Comparison of ENCODE assay signal across 14 mouse cellular contexts in the genomic region with DNA sequence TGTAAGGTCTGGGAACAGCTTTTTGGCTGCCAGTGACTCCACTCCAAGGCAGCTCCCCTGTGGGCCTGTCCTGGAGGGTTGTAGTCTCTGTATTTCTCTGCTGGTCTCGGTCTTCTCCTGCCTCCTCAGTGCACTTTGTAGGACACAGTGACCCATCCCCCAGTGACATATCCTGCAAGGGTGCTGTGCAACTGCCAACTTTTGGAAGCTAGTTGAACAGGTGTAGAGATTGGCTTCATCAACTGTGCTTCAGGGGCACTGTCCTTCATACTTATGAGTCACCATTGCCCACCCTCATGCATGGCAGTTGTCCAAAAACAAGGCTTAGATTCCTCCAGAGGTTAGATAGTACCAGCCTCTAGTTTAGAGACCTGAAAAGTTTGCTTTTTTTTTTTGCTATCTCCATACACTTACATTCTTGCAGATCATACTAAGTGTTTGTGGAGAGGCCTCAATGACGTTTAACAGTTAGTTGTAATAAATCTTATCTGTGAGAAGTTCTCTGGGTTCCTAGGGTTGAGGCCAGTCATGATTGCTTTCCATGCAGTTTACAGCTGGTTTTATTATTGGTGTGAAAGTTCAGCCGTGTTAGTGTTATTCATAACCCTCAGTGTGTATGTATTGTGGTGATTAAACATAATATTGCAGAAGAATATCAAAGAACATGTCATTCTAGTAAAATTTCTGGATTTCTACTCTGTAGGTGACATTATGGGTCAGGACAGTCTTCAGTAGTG. TPM values are rescaled to one million over a fixed set of nuclear protein-coding genes. Genes with fewer than 3 reads are reported as not detected.
DNase-seq lines count a peak whose midpoint lies in the region; ATAC-seq and TF ChIP-seq lines count a peak whose summit lies in the region.
"Had no signal": no experiment of that assay in that cellular context is flagged by ENCODE, and none has a peak within 500 bp of the region (broad histone marks: within the 10 kb centered on the region; RNA-seq: fewer than 3 reads in every experiment).

No protein-coding gene starts in this region.

- H3K27ac ChIP-seq in layer of hippocampus, adult 2 months = peak overlapping the region; percentile 36; the same call in 1 of the 2 replicates
- no peak overlapping the region for H3K27ac ChIP-seq in MEL (ENCODE audit: control insufficient read depth, low read depth, low read length)
- no peak overlapping the region for H3K27ac ChIP-seq in intestine, embryonic 15.5 days
- H3K27ac ChIP-seq: hindbrain, postnatal 0 days; limb, embryonic 12.5 days had no signal

- no peaks in the 10 kb centered on the region for H3K9me3 ChIP-seq in MEL (replicated peaks; ENCODE audit: insufficient read depth, low read length)
- no peaks in the 10 kb centered on the region for H3K9me3 ChIP-seq in intestine, embryonic 15.5 days
- H3K9me3 ChIP-seq: limb, embryonic 12.5 days had no signal

- no peak for TF ChIP-seq POLR2A in MEL (IDR thresholded peaks at IDR 0.05; ENCODE audit: control insufficient read depth in 1 of 2, insufficient read depth in 1 of 2, low read depth in 1 of 2, low read length in 2 of 2, poor library complexity in 1 of 2)

- ATAC-seq in intestine, embryonic 15.5 days = peak; percentile 90
- no peak for ATAC-seq in frontal cortex, adult (ENCODE audit: low TSS enrichment)

- no peak overlapping the region for H3K4me2 ChIP-seq in intestine, embryonic 15.5 days (replicated peaks)
- H3K4me2 ChIP-seq: limb, embryonic 12.5 days had no signal

- no peaks in the 10 kb centered on the region for H3K27me3 ChIP-seq in MEL (ENCODE audit: control insufficient read depth in 1 of 2, insufficient read depth in 2 of 2, low read length in 2 of 2)
- H3K27me3 ChIP-seq in intestine, embryonic 15.5 days (replicated peaks) = no peaks in the 10 kb centered on the region
- H3K27me3 ChIP-seq: limb, embryonic 12.5 days had no signal

- no peak for TF ChIP-seq CTCF in layer of hippocampus, adult 2 months (conservative IDR thresholded peaks at IDR 0.05)
- TF ChIP-seq CTCF in MEL (IDR thresholded peaks at IDR 0.05 in 2 of 3, conservative IDR thresholded peaks at IDR 0.05 in 1 of 3; ENCODE audit: control insufficient read depth in 1 of 3, insufficient read depth in 1 of 3, low read depth in 2 of 3, low read length in 3 of 3, poor library complexity in 1 of 3, severe bottlenecking in 1 of 3) = no peak

- TF ChIP-seq RAD21 in MEL (IDR thresholded peaks at IDR 0.05; ENCODE audit: low read depth, low read length) = no peak

- 48% methylated on average over 3 of the region's 3 CpGs for WGBS in intestine, embryonic 15.5 days

- TF ChIP-seq EP300 in MEL (IDR thresholded peaks at IDR 0.05; ENCODE audit: low read depth in 1 of 2, low read length in 2 of 2) = no peak

- no peak overlapping the region for H3K4me3 ChIP-seq in layer of hippocampus, adult 2 months
- no peak overlapping the region for H3K4me3 ChIP-seq in MEL (ENCODE audit: control insufficient read depth in 1 of 2, insufficient read depth in 1 of 2, low read depth in 2 of 2, low read length in 2 of 2)
- no peak overlapping the region for H3K4me3 ChIP-seq in intestine, embryonic 15.5 days (replicated peaks)
- H3K4me3 ChIP-seq: limb, embryonic 12.5 days had no signal

- H3K4me1 ChIP-seq in MEL (ENCODE audit: control insufficient read depth in 1 of 2, insufficient read depth in 2 of 2, low read length in 2 of 2) = peaks cover 2 to 5% of the 10 kb centered on the region in 2 experiments; a peak in 1 of 4 replicates
- H3K4me1 ChIP-seq in intestine, embryonic 15.5 days (replicated peaks) = peaks cover 8% of the 10 kb centered on the region

- DNase-seq in layer of hippocampus, adult 2 months (ENCODE audit: low spot score in 2 of 2) = no peak
- no peak for DNase-seq in layer of hippocampus, adult 18-20 months (ENCODE audit: low spot score in 2 of 2)
- peak; percentile 20 for DNase-seq in MEL (ENCODE audit: low read depth, low spot score)
- peak; percentile 29 for DNase-seq in skeletal muscle tissue, adult 2 months (ENCODE audit: low read depth, low spot score)
- DNase-seq in natural killer cell, adult 2 months (ENCODE audit: low spot score in 2 of 2) = no peak
- no peak for DNase-seq in kidney, adult 8-10 months
- DNase-seq: lung, postnatal 14 days had no signal

- H3K36me3 ChIP-seq in MEL (ENCODE audit: control insufficient read depth in 1 of 2, insufficient read depth in 2 of 2, low read length in 2 of 2) = peaks cover 0 to 10% of the 10 kb centered on the region in 2 experiments; a peak in 1 of 4 replicates
- no peaks in the 10 kb centered on the region for H3K36me3 ChIP-seq in intestine, embryonic 15.5 days
- H3K36me3 ChIP-seq: limb, embryonic 12.5 days had no signal

- no peak overlapping the region for H3K9ac ChIP-seq in MEL (ENCODE audit: control insufficient read depth, low read depth, low read length, poor library complexity, severe bottlenecking)
- H3K9ac ChIP-seq in intestine, embryonic 15.5 days = no peak overlapping the region
- H3K9ac ChIP-seq: limb, embryonic 12.5 days had no signal

- H3K79me2 ChIP-seq in MEL (ENCODE audit: control insufficient read depth, insufficient read depth, low read length, poor library complexity) = no peaks in the 10 kb centered on the region

TF ChIP-seq in MEL, 35 proteins besides CTCF, POLR2A, EP300 and RAD21:
- TF ChIP-seq ZNF384 (IDR thresholded peaks at IDR 0.05; ENCODE audit: low read depth, low read length) (peak; percentile 48; the same call in 1 of the 2 replicates), UBTF (IDR thresholded peaks at IDR 0.05; ENCODE audit: borderline replicate concordance, insufficient read depth, low read depth, low read length) (no peak)

RNA-seq across cellular contexts. Expression of gene AL731706.1, which starts 29.2 kb away (rescaled TPM):
- total RNA-seq in layer of hippocampus, adult 2 months (2021) = 10 to 100 TPM; 14.8 to 15.8 TPM
- total RNA-seq in layer of hippocampus, adult 18-20 months (2021) = 10 to 100 TPM; 17.0 to 25.5 TPM
- 14.2 and 16.3 TPM in 2 replicates for total RNA-seq in MEL (2012; rRNA removed)
- polyA plus RNA-seq in MEL (2012; ENCODE audit: insufficient read depth in 1 of 2, insufficient read length in 2 of 2, low read depth in 1 of 2, low replicate concordance in 2 of 2, missing spikeins in 1 of 2) = 10 to 100 TPM in 1 of 2 experiments, not detected in 1; 13.5 TPM
- polyA plus RNA-seq in intestine, embryonic 15.5 days (2015; fragmentation: Nextera tagmentation; extraction: Ambion mirVana) = 42.5 and 45.6 TPM in 2 replicates

RNA-seq across cellular contexts. Expression of gene Mkks, which starts 29.2 kb away (rescaled TPM):
- 10 to 100 TPM; 23.2 to 23.3 TPM for total RNA-seq in layer of hippocampus, adult 2 months (2021)
- total RNA-seq in layer of hippocampus, adult 18-20 months (2021) = 10 to 100 TPM; 17.0 to 25.1 TPM
- 3.4 and 4.0 TPM in 2 replicates for total RNA-seq in MEL (2012; rRNA removed)
- 1 to 10 TPM in 1 of 2 experiments, not detected in 1; 5.1 TPM for polyA plus RNA-seq in MEL (2012; ENCODE audit: insufficient read depth in 1 of 2, insufficient read length in 2 of 2, low read depth in 1 of 2, low replicate concordance in 2 of 2, missing spikeins in 1 of 2)
- 15.7 and 18.5 TPM in 2 replicates for polyA plus RNA-seq in intestine, embryonic 15.5 days (2015; fragmentation: Nextera tagmentation; extraction: Ambion mirVana)

RNA-seq across cellular contexts. Expression of gene Slx4ip, which starts 29.4 kb away (rescaled TPM):
- 1 to 10 TPM; 7.8 to 8.4 TPM for total RNA-seq in layer of hippocampus, adult 2 months (2021)
- total RNA-seq in layer of hippocampus, adult 18-20 months (2021) = 1 to 10 TPM; 7.1 to 7.4 TPM
- 1.1 and 1.3 TPM in 2 replicates for total RNA-seq in MEL (2012; rRNA removed)
- 1 to 10 TPM in 1 of 2 experiments, not detected in 1; 2.5 TPM for polyA plus RNA-seq in MEL (2012; ENCODE audit: insufficient read depth in 1 of 2, insufficient read length in 2 of 2, low read depth in 1 of 2, low replicate concordance in 2 of 2, missing spikeins in 1 of 2)
- polyA plus RNA-seq in intestine, embryonic 15.5 days (2015; fragmentation: Nextera tagmentation; extraction: Ambion mirVana) = 5.3 and 6.7 TPM in 2 replicates

RNA-seq across cellular contexts. Expression of gene AL731706.2, which starts 34.9 kb away (rescaled TPM):
- total RNA-seq in layer of hippocampus, adult 2 months (2021) = 10 to 100 TPM; 27.9 to 34.3 TPM
- 10 to 100 TPM in 1 of 2 experiments, 1 to 10 TPM in 1; 6.8 to 26.4 TPM for total RNA-seq in layer of hippocampus, adult 18-20 months (2021)
- total RNA-seq in MEL (2012; rRNA removed) = not detected in 2 replicates
- polyA plus RNA-seq in MEL (2012; ENCODE audit: insufficient read depth in 1 of 2, insufficient read length in 2 of 2, low read depth in 1 of 2, low replicate concordance in 2 of 2, missing spikeins in 1 of 2) = 10 to 100 TPM in 1 of 2 experiments, not detected in 1; 51.2 TPM
- 49.3 and 58.5 TPM in 2 replicates for polyA plus RNA-seq in intestine, embryonic 15.5 days (2015; fragmentation: Nextera tagmentation; extraction: Ambion mirVana)
- total RNA-seq: hindbrain, postnatal 0 days; midbrain, postnatal 0 days had no signal
- polyA plus RNA-seq: frontal cortex, adult 2 months; gonadal fat pad, adult 2 months had no signal

Comparison
In these comparisons a context has a peak if more than half of its experiments do, and no peak if none do; other contexts are left out.
1. DNase-seq: peak in MEL (single experiment) and skeletal muscle tissue, adult 2 months (single experiment); none in layer of hippocampus, adult 2 months (0 of 2), layer of hippocampus, adult 18-20 months (0 of 2), natural killer cell, adult 2 months (0 of 2) and kidney, adult 8-10 months (0 of 2).